Mouse (Mus musculus) cerebellum, postnatal 4 days (tissue): ENCODE results near the gene Ccnl1.

Source experiments
- DNase-seq, 2 experiments: peaks; one replicate each; pipeline ENCODE4 v3.0.0; 2022; ENCODE audit warnings: low spot score in 2 of 2, mixed read lengths in 1 of 2

The Ccnl1 gene

GRCm38 (mm10) chr3:65959416-65960001 is 1.5 kb upstream of the Ccnl1 start:
- no peak for DNase-seq

GRCm38 (mm10) chr3:65958840-65959185 is 764 bp upstream of the Ccnl1 start:
- peak in 1 of 2 experiments; percentile 13 for DNase-seq

- DNase-seq: peak; percentile 37 to 70
Measured at GRCm38 (mm10) chr3:65957271-65958101, 563 bp downstream of the Ccnl1 start.

- no peak for DNase-seq
Measured at GRCm38 (mm10) chr3:65954499-65955391, 3.3 kb downstream of the Ccnl1 start.

- no peak for DNase-seq
Measured at GRCm38 (mm10) chr3:65950831-65951365, 7.2 kb downstream of the Ccnl1 start.

- DNase-seq: no peak
Measured at GRCm38 (mm10) chr3:65950304-65950703, 7.7 kb downstream of the Ccnl1 start.

GRCm38 (mm10) chr3:65945277-65945932 is 12.6 kb downstream of the Ccnl1 start:
- no peak for DNase-seq

- DNase-seq: no peak
Measured at GRCm38 (mm10) chr3:65944713-65945112, 13.3 kb downstream of the Ccnl1 start.

- DNase-seq: no peak
Measured at GRCm38 (mm10) chr3:65943453-65943852, 14.6 kb downstream of the Ccnl1 start.

- DNase-seq: no peak
Measured at GRCm38 (mm10) chr3:65941052-65941451, 17.0 kb downstream of the Ccnl1 start.

GRCm38 (mm10) chr3:65938211-65938610 is 19.8 kb downstream of the Ccnl1 start:
- DNase-seq: no peak

GRCm38 (mm10) chr3:65936384-65936783 is 21.7 kb downstream of the Ccnl1 start:
- DNase-seq: no peak

GRCm38 (mm10) chr3:65935153-65935552 is 22.9 kb downstream of the Ccnl1 start:
- no peak for DNase-seq

GRCm38 (mm10) chr3:65933726-65934125 is 24.3 kb downstream of the Ccnl1 start:
- DNase-seq: no peak

GRCm38 (mm10) chr3:65931542-65931941 is 26.5 kb downstream of the Ccnl1 start:
- no peak for DNase-seq

- DNase-seq: no peak
Measured at GRCm38 (mm10) chr3:65930636-65931035, 27.4 kb downstream of the Ccnl1 start.

GRCm38 (mm10) chr3:65929821-65930633 is 28.0 kb downstream of the Ccnl1 start:
- DNase-seq: peak; percentile 52 to 71

GRCm38 (mm10) chr3:65929304-65929783 is 28.7 kb downstream of the Ccnl1 start:
- DNase-seq: peak; percentile 51 to 72

- no peak for DNase-seq
Measured at GRCm38 (mm10) chr3:65928614-65929272, 29.3 kb downstream of the Ccnl1 start.

GRCm38 (mm10) chr3:65927685-65928084 is 30.4 kb downstream of the Ccnl1 start:
- DNase-seq: peak in 1 of 2 experiments; percentile 17
